Mouse (Mus musculus) liver, adult 2 months (tissue): ENCODE measurements around the gene Syt8.

Experiments
- CTCF ChIP-seq: fragments of 200-500 bp; IDR thresholded peaks from 2 replicates; pipeline ENCODE4 v1.5.1; 2011; ENCODE audit warnings: low read depth, low read length, control low read depth
- POLR2A ChIP-seq: fragments of 200-500 bp; IDR thresholded peaks from 2 replicates; pipeline ENCODE4 v1.6.1; 2011; ENCODE audit warnings: low read length, control low read depth; ENCODE audit not compliant: insufficient read depth; ENCODE audit errors: extremely low read depth

GRCm38 (mm10) chr7:142455251-142455650, 20.6 kb downstream of the Syt8 start:
- TF ChIP-seq POLR2A (no peak), CTCF (no peak)
